Mouse (Mus musculus): ENCODE results near the gene Slc25a4. TPM values are rescaled to one million over a fixed set of nuclear protein-coding genes. Genes with fewer than 3 reads are reported as not detected.

Gene Slc25a4
- polyA plus RNA-seq, 1 experiment: 502 TPM

GRCm38 (mm10) chr8:46206107-46206506 is 5.0 kb downstream of the Slc25a4 start:
- no peak overlapping the region for H3K4me3 ChIP-seq (ENCODE audit: insufficient read depth, low read depth, low read length)
- TF ChIP-seq CTCF (conservative IDR thresholded peaks at IDR 0.05; ENCODE audit: insufficient read depth, insufficient read length, low read depth, low read length) (no peak), POLR2A (IDR thresholded peaks at IDR 0.05; ENCODE audit: low read depth, low read length) (no peak)
- no peak overlapping the region for H3K27ac ChIP-seq (ENCODE audit: insufficient read depth, low read depth, low read length)
- DNase-seq: no peak
- H3K27me3 ChIP-seq (replicated peaks; ENCODE audit: control insufficient read depth, insufficient read depth, low read length): no peaks in the 10 kb centered on the region
- WGBS: 81% methylated on average over 6 of the region's 6 CpGs
- H3K4me1 ChIP-seq (ENCODE audit: control insufficient read depth, insufficient read depth, low read length): peaks cover 14% of the 10 kb centered on the region
- peaks cover 19% of the 10 kb centered on the region for H3K36me3 ChIP-seq (ENCODE audit: control insufficient read depth, insufficient read depth, low read length)

- Histone ChIP-seq H3K4me1 (ENCODE audit: control insufficient read depth, insufficient read depth, low read length) (peaks cover 14% of the 10 kb centered on the region), H3K4me3 (ENCODE audit: insufficient read depth, low read depth, low read length) (no peak overlapping the region), H3K27ac (ENCODE audit: insufficient read depth, low read depth, low read length) (no peak overlapping the region), H3K27me3 (replicated peaks; ENCODE audit: control insufficient read depth, insufficient read depth, low read length) (no peaks in the 10 kb centered on the region), H3K36me3 (ENCODE audit: control insufficient read depth, insufficient read depth, low read length) (peaks cover 19% of the 10 kb centered on the region)
- DNase-seq: peak; percentile 7
- WGBS: 65% methylated on average over 9 of the region's 9 CpGs
- no peak for TF ChIP-seq POLR2A (IDR thresholded peaks at IDR 0.05; ENCODE audit: low read depth, low read length)
- no peak for TF ChIP-seq CTCF (conservative IDR thresholded peaks at IDR 0.05; ENCODE audit: insufficient read depth, insufficient read length, low read depth, low read length)
Observed at GRCm38 (mm10) chr8:46204974-46205640, 6.0 kb downstream of the Slc25a4 start.

GRCm38 (mm10) chr8:46204301-46204700 is 6.8 kb downstream of the Slc25a4 start:
- H3K4me3 ChIP-seq (ENCODE audit: insufficient read depth, low read depth, low read length): no peak overlapping the region
- no peak overlapping the region for H3K27ac ChIP-seq (ENCODE audit: insufficient read depth, low read depth, low read length)
- no peak for DNase-seq
- no peaks in the 10 kb centered on the region for H3K27me3 ChIP-seq (replicated peaks; ENCODE audit: control insufficient read depth, insufficient read depth, low read length)
- TF ChIP-seq CTCF (conservative IDR thresholded peaks at IDR 0.05; ENCODE audit: insufficient read depth, insufficient read length, low read depth, low read length): no peak
- TF ChIP-seq POLR2A (IDR thresholded peaks at IDR 0.05; ENCODE audit: low read depth, low read length): no peak
- peaks cover 7% of the 10 kb centered on the region for H3K4me1 ChIP-seq (ENCODE audit: control insufficient read depth, insufficient read depth, low read length)
- H3K36me3 ChIP-seq (ENCODE audit: control insufficient read depth, insufficient read depth, low read length): peaks cover 19% of the 10 kb centered on the region
- WGBS: 74% methylated on average over 3 of the region's 3 CpGs

DNA sequence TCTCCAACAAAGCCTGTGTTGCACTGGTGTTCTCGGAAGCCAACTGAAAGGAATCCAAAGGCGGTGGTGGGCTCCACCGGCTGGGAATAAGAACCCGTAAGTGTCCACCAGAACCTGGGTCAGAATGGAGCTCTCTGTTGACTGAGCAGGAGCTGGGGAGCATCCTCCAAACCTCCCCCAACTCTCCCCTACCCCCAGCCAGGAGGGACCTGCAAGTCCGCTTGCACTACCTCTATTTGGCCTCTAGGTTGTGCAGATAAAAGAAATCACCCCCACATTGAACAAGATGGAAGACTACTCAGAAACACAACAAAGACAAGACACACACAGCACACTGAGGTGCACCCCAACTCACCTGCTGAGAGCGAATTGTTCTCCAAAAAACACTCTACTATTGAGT is 8.7 kb downstream of the Slc25a4 start:
- DNase-seq: no peak

GRCm38 (mm10) chr8:46197673-46198072 is 13.4 kb downstream of the Slc25a4 start:
- DNase-seq: no peak
- Histone ChIP-seq H3K27ac (ENCODE audit: insufficient read depth, low read depth, low read length) (no peak overlapping the region), H3K36me3 (ENCODE audit: control insufficient read depth, insufficient read depth, low read length) (peaks cover 2% of the 10 kb centered on the region; the same call in 1 of the 2 replicates), H3K27me3 (replicated peaks; ENCODE audit: control insufficient read depth, insufficient read depth, low read length) (no peaks in the 10 kb centered on the region), H3K4me1 (ENCODE audit: control insufficient read depth, insufficient read depth, low read length) (no peaks in the 10 kb centered on the region), H3K4me3 (ENCODE audit: insufficient read depth, low read depth, low read length) (no peak overlapping the region)
- WGBS: 87% methylated on average over 5 of the region's 5 CpGs
- TF ChIP-seq CTCF (conservative IDR thresholded peaks at IDR 0.05; ENCODE audit: insufficient read depth, insufficient read length, low read depth, low read length): no peak
- no peak for TF ChIP-seq POLR2A (IDR thresholded peaks at IDR 0.05; ENCODE audit: low read depth, low read length)

More for the DNA sequence above, 8.7 kb downstream of the Slc25a4 start:
- peaks cover 8% of the 10 kb centered on the region for H3K36me3 ChIP-seq (ENCODE audit: control insufficient read depth, insufficient read depth, low read length)
- no peak overlapping the region for H3K4me3 ChIP-seq (ENCODE audit: insufficient read depth, low read depth, low read length)
- H3K27me3 ChIP-seq (replicated peaks; ENCODE audit: control insufficient read depth, insufficient read depth, low read length): no peaks in the 10 kb centered on the region
- 94% methylated on average over 6 of the region's 6 CpGs for WGBS
- no peaks in the 10 kb centered on the region; the same call in 1 of the 2 replicates for H3K4me1 ChIP-seq (ENCODE audit: control insufficient read depth, insufficient read depth, low read length)
- 0 out of 2 replicates have a peak, but pooled peaks have one; percentile 8 for TF ChIP-seq CTCF (conservative IDR thresholded peaks at IDR 0.05; ENCODE audit: insufficient read depth, insufficient read length, low read depth, low read length)
- TF ChIP-seq POLR2A (IDR thresholded peaks at IDR 0.05; ENCODE audit: low read depth, low read length): no peak
- no peak overlapping the region for H3K27ac ChIP-seq (ENCODE audit: insufficient read depth, low read depth, low read length)

- no peak overlapping the region for H3K4me3 ChIP-seq (ENCODE audit: insufficient read depth, low read depth, low read length)
- H3K4me1 ChIP-seq (ENCODE audit: control insufficient read depth, insufficient read depth, low read length): no peaks in the 10 kb centered on the region
- no peak overlapping the region for H3K27ac ChIP-seq (ENCODE audit: insufficient read depth, low read depth, low read length)
- TF ChIP-seq POLR2A (IDR thresholded peaks at IDR 0.05; ENCODE audit: low read depth, low read length) (no peak), CTCF (conservative IDR thresholded peaks at IDR 0.05; ENCODE audit: insufficient read depth, insufficient read length, low read depth, low read length) (no peak)
- DNase-seq: no peak
- peaks cover 2% of the 10 kb centered on the region; the same call in 1 of the 2 replicates for H3K36me3 ChIP-seq (ENCODE audit: control insufficient read depth, insufficient read depth, low read length)
- 77% methylated on average over 3 of the region's 3 CpGs for WGBS
- H3K27me3 ChIP-seq (replicated peaks; ENCODE audit: control insufficient read depth, insufficient read depth, low read length): no peaks in the 10 kb centered on the region
Observed at GRCm38 (mm10) chr8:46196877-46197276, 14.2 kb downstream of the Slc25a4 start.

GRCm38 (mm10) chr8:46193100-46193499 is 18.0 kb downstream of the Slc25a4 start:
- H3K27me3 ChIP-seq (replicated peaks; ENCODE audit: control insufficient read depth, insufficient read depth, low read length): no peaks in the 10 kb centered on the region
- no peak overlapping the region for H3K27ac ChIP-seq (ENCODE audit: insufficient read depth, low read depth, low read length)
- 78% methylated on average over 8 of the region's 8 CpGs for WGBS
- DNase-seq: no peak
- H3K4me3 ChIP-seq (ENCODE audit: insufficient read depth, low read depth, low read length): no peak overlapping the region
- H3K4me1 ChIP-seq (ENCODE audit: control insufficient read depth, insufficient read depth, low read length): no peaks in the 10 kb centered on the region
- peaks cover 2% of the 10 kb centered on the region; the same call in 1 of the 2 replicates for H3K36me3 ChIP-seq (ENCODE audit: control insufficient read depth, insufficient read depth, low read length)
- TF ChIP-seq POLR2A (IDR thresholded peaks at IDR 0.05; ENCODE audit: low read depth, low read length) (no peak), CTCF (conservative IDR thresholded peaks at IDR 0.05; ENCODE audit: insufficient read depth, insufficient read length, low read depth, low read length) (no peak)

Data from kidney, adult 2 months (tissue).